Mouse (Mus musculus) embryonic facial prominence, embryonic 10.5 days (tissue): ENCODE results near the gene Tmub1. TPM values are rescaled to one million over a fixed set of nuclear protein-coding genes. Genes with fewer than 3 reads are reported as not detected.
"Not testable (repeated sequence)": the region's sequence is repeated elsewhere in the genome, so short reads cannot be mapped to it uniquely, and the experiment has no call there.

ENCODE experiments used
- DNase-seq: peaks from one replicate; pipeline ENCODE4 v3.0.0-alpha.2; 2017; ENCODE audit warnings: low spot score
- H3K27ac ChIP-seq: fragments of 300-500 bp; sonication (generic); replicated peaks from 2 replicates; pipeline ENCODE4 v1.5.1; 2016; ENCODE audit warnings: mild to moderate bottlenecking
- H3K27me3 ChIP-seq: fragments of 300-500 bp; sonication (generic); replicated peaks from 2 replicates; pipeline ENCODE4 v1.6.1; 2016; ENCODE audit warnings: low read depth, mild to moderate bottlenecking; ENCODE audit not compliant: poor library complexity, severe bottlenecking
- H3K36me3 ChIP-seq: fragments of 300-500 bp; sonication (generic); replicated peaks from 2 replicates; pipeline ENCODE4 v1.6.1; 2016; ENCODE audit warnings: mild to moderate bottlenecking, moderate library complexity
- H3K4me1 ChIP-seq: fragments of 300-500 bp; sonication (generic); 2 replicates; pipeline ENCODE4 v1.6.1; 2016
- H3K4me3 ChIP-seq: fragments of 300-500 bp; sonication (generic); 2 replicates; pipeline ENCODE4 v1.5.1; 2016; ENCODE audit warnings: mild to moderate bottlenecking, moderate library complexity
- H3K9me3 ChIP-seq: fragments of 300-500 bp; sonication (generic); 2 replicates; pipeline ENCODE4 v1.6.1; 2016; ENCODE audit warnings: mild to moderate bottlenecking
- WGBS: fragments of 180-500 bp; shearing (Covaris S2); methylation state at CpG from one replicate; pipeline ENCODE4 v1.1.7; 2016; 5-methylcytosine and 5-hydroxymethylcytosine counted together
- polyA plus RNA-seq: library from polyadenylated mRNA; unstranded; fragments of >200 nt; fragmentation: Nextera tagmentation; extraction: Ambion mirVana; gene quantifications from 2 replicates; pipeline ENCODE4 v1.2.1, GENCODE M21; 2016

Tmub1 gene
- polyA plus RNA-seq, 1 experiment from 2014 or later = 24.7 TPM

- 0 out of 2 replicates have a peak within 1 kb of the TSS, but pooled peaks have one; percentile 21 for H3K27ac ChIP-seq
- H3K4me1 ChIP-seq = peaks cover 31% of the 10 kb centered on the region
- peak within 1 kb of the TSS; percentile 1; the same call in 1 of the 2 replicates for H3K4me3 ChIP-seq
- 0 out of 2 replicates have a peak, but pooled peaks cover 9% of the 10 kb centered on the region for H3K27me3 ChIP-seq
- 49% methylated on average over 11 of the region's 11 CpGs for WGBS
- H3K36me3 ChIP-seq = peaks cover 13% of the 10 kb centered on the region
- H3K9me3 ChIP-seq = no peaks in the 10 kb centered on the region
- peak; percentile 40 for DNase-seq
Measured at GRCm38 (mm10) chr5:24413042-24413693, 34.5 kb downstream of the Tmub1 start, which contains the start of gene Asic3. Gene Asic3 (plus strand): TSS chr5:24413392.

GRCm38 (mm10) chr5:24412063-24412462 is 35.6 kb downstream of the Tmub1 start:
- no peak for DNase-seq
- H3K27me3 ChIP-seq = 0 out of 2 replicates have a peak, but pooled peaks cover 9% of the 10 kb centered on the region
- H3K4me1 ChIP-seq = peaks cover 31% of the 10 kb centered on the region
- no peaks in the 10 kb centered on the region for H3K9me3 ChIP-seq
- H3K36me3 ChIP-seq = peaks cover 21% of the 10 kb centered on the region
- H3K4me3 ChIP-seq = no peak overlapping the region
- 88% methylated on average over 2 of the region's 2 CpGs for WGBS
- no peak overlapping the region for H3K27ac ChIP-seq

GRCm38 (mm10) chr5:24409466-24409865 is 38.2 kb downstream of the Tmub1 start:
- no peak overlapping the region for H3K27ac ChIP-seq
- 0 out of 2 replicates have a peak, but pooled peaks cover 5% of the 10 kb centered on the region for H3K27me3 ChIP-seq
- 78% methylated on average over 2 of the region's 2 CpGs for WGBS
- peaks cover 14% of the 10 kb centered on the region for H3K4me1 ChIP-seq
- H3K36me3 ChIP-seq = peaks cover 44% of the 10 kb centered on the region
- no peaks in the 10 kb centered on the region for H3K9me3 ChIP-seq
- DNase-seq = no peak
- H3K4me3 ChIP-seq = no peak overlapping the region

- H3K4me3 ChIP-seq = no peak overlapping the region
- H3K9me3 ChIP-seq = no peaks in the 10 kb centered on the region
- 95% methylated on average over 13 of the region's 13 CpGs for WGBS
- H3K4me1 ChIP-seq = peaks cover 10% of the 10 kb centered on the region
- no peak for DNase-seq
- H3K27ac ChIP-seq = no peak overlapping the region
- H3K36me3 ChIP-seq = peaks cover 50% of the 10 kb centered on the region
- H3K27me3 ChIP-seq = no peaks in the 10 kb centered on the region
Measured at GRCm38 (mm10) chr5:24408651-24409050, 39.0 kb downstream of the Tmub1 start.

- Histone ChIP-seq H3K27ac (no peak overlapping the region), H3K4me1 (no peaks in the 10 kb centered on the region), H3K9me3 (no peaks in the 10 kb centered on the region), H3K27me3 (no peaks in the 10 kb centered on the region), H3K4me3 (no peak overlapping the region), H3K36me3 (peaks cover 81% of the 10 kb centered on the region)
- DNase-seq = no peak
- 73% methylated on average over 3 of the region's 3 CpGs for WGBS
Measured at GRCm38 (mm10) chr5:24405389-24405876, 42.2 kb downstream of the Tmub1 start.

- 82% methylated on average over 6 of the region's 6 CpGs for WGBS
- H3K4me3 ChIP-seq = no peak overlapping the region
- DNase-seq = no peak
- peaks cover 87% of the 10 kb centered on the region for H3K36me3 ChIP-seq
- H3K27ac ChIP-seq = no peak overlapping the region
- no peaks in the 10 kb centered on the region for H3K27me3 ChIP-seq
- H3K9me3 ChIP-seq = no peaks in the 10 kb centered on the region
- peaks cover 6% of the 10 kb centered on the region; the same call in 1 of the 2 replicates for H3K4me1 ChIP-seq
Measured at GRCm38 (mm10) chr5:24404594-24405360, 42.9 kb downstream of the Tmub1 start.

- no peak for DNase-seq
- Histone ChIP-seq H3K9me3 (no peaks in the 10 kb centered on the region), H3K4me3 (no peak overlapping the region), H3K27ac (no peak overlapping the region), H3K36me3 (peaks cover 66% of the 10 kb centered on the region), H3K4me1 (peaks cover 7% of the 10 kb centered on the region; the same call in 1 of the 2 replicates), H3K27me3 (no peaks in the 10 kb centered on the region)
- 88% methylated on average over 9 of the region's 9 CpGs for WGBS
Measured at GRCm38 (mm10) chr5:24401969-24402368, 45.7 kb downstream of the Tmub1 start.

GRCm38 (mm10) chr5:24400911-24401605 is 46.6 kb downstream of the Tmub1 start:
- peaks cover 7% of the 10 kb centered on the region; the same call in 1 of the 2 replicates for H3K4me1 ChIP-seq
- peaks cover 61% of the 10 kb centered on the region for H3K36me3 ChIP-seq
- H3K27me3 ChIP-seq = no peaks in the 10 kb centered on the region
- DNase-seq = no peak
- H3K27ac ChIP-seq = no peak overlapping the region
- no peak overlapping the region for H3K4me3 ChIP-seq
- H3K9me3 ChIP-seq = no peaks in the 10 kb centered on the region
- 92% methylated on average over 5 of the region's 5 CpGs for WGBS

GRCm38 (mm10) chr5:24400362-24400761 is 47.3 kb downstream of the Tmub1 start:
- no peak overlapping the region for H3K4me3 ChIP-seq
- 89% methylated on average over 11 of the region's 11 CpGs for WGBS
- no peak overlapping the region for H3K27ac ChIP-seq
- no peaks in the 10 kb centered on the region for H3K27me3 ChIP-seq
- peaks cover 55% of the 10 kb centered on the region for H3K36me3 ChIP-seq
- DNase-seq = no peak
- H3K4me1 ChIP-seq = peaks cover 7% of the 10 kb centered on the region; the same call in 1 of the 2 replicates
- H3K9me3 ChIP-seq = no peaks in the 10 kb centered on the region

GRCm38 (mm10) chr5:24399686-24400085 is 48.0 kb downstream of the Tmub1 start:
- DNase-seq = no peak
- H3K27ac ChIP-seq = no peak overlapping the region
- no peaks in the 10 kb centered on the region for H3K9me3 ChIP-seq
- H3K36me3 ChIP-seq = peaks cover 50% of the 10 kb centered on the region
- H3K4me3 ChIP-seq = no peak overlapping the region
- peaks cover 10% of the 10 kb centered on the region; the same call in 1 of the 2 replicates for H3K4me1 ChIP-seq
- H3K27me3 ChIP-seq = no peaks in the 10 kb centered on the region
- WGBS = 86% methylated on average over 10 of the region's 10 CpGs

GRCm38 (mm10) chr5:24396254-24396653 is 51.4 kb downstream of the Tmub1 start:
- 88% methylated on average over 6 of the region's 6 CpGs for WGBS
- DNase-seq = not testable (repeated sequence)

More at GRCm38 (mm10) chr5:24396254-24396653, 51.4 kb downstream of the Tmub1 start:
- Histone ChIP-seq H3K36me3 (peaks cover 19% of the 10 kb centered on the region), H3K4me1 (peaks cover 20% of the 10 kb centered on the region)
- not testable (repeated sequence) for H3K4me3 ChIP-seq, H3K27ac ChIP-seq, H3K9me3 ChIP-seq, H3K27me3 ChIP-seq
